Mouse (Mus musculus): ENCODE measurements around the gene Ankib1.
"Not testable (repeated sequence)": the region's sequence is repeated elsewhere in the genome, so short reads cannot be mapped to it uniquely, and the experiment has no call there.

Gene Ankib1

GRCm38 (mm10) chr5:3802433-3803291, at the start of gene Ankib1, which contains the start of gene Krit1:
Ankib1 (minus strand) TSS chr5:3802925.
Krit1 (plus strand) TSS chr5:3803184.
- DNase-seq (ENCODE audit: low read depth, low spot score) = peak; percentile 95

DNA sequence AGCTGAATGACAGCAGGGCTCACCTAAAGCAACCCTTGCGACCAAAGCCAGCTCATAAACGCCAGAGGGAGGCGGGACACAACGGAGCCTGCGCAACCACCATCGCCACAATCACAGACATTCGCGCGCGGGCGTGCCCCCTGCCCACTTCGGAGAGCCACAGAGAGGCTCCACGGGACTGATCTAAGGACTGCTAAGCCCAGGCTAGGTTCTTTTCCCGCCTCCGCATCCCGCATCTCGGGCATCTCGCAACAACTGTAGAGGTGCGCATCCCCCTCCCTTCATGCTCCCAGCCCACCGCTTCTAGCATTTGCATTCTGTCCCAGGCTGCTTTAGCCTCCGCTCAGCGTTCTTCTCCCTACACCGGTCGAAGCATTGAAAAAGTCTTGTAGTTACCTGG, 42.3 kb upstream of the Ankib1 start, which contains the start of gene Lrrd1:
TSS of gene Lrrd1 (plus strand) at position 148 of the 400 bp plus-strand sequence.
- DNase-seq (ENCODE audit: low read depth, low spot score) = no peak

DNA sequence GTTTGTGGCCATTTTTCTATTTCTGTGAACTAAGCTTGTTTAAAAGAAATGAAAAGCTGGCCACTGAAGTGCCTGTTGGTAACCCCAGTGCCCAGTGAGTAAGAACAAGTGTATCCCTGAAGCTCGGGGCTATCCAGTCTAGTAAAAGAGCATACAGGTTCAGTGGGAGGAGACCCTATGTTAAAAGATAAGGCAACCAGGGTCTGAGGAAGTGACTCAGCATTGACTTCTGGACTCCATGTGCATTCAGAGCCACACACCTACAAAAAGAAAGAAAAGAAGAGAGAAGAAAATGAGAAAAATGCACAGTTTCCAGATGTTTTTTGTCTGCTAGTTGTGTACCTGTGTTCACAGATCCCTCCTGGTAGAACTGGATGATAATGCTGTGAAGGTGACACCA, 31.4 kb upstream of the Ankib1 start:
- no peak for DNase-seq (ENCODE audit: low read depth, low spot score)

DNA sequence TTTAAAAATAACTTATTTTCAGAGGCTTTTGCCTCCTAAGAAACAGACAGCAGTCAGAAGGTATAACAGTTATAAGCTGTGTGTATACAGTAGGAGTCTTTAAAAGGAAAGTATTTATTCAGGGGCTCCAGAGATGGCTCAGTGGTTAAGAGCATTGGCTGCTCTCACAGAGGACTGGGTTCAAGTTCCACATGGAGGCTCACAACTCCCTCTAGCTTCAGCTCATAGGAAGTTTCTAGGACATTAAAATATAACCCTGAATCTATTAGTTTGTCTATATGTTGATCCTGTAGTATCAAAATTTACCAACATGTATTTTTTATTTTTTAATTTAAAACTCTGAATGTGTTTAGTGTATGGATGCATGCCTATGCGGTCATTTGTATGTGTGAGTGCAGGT, 5.7 kb upstream of the Ankib1 start:
- peak; percentile 36 for DNase-seq (ENCODE audit: low read depth, low spot score)

DNA sequence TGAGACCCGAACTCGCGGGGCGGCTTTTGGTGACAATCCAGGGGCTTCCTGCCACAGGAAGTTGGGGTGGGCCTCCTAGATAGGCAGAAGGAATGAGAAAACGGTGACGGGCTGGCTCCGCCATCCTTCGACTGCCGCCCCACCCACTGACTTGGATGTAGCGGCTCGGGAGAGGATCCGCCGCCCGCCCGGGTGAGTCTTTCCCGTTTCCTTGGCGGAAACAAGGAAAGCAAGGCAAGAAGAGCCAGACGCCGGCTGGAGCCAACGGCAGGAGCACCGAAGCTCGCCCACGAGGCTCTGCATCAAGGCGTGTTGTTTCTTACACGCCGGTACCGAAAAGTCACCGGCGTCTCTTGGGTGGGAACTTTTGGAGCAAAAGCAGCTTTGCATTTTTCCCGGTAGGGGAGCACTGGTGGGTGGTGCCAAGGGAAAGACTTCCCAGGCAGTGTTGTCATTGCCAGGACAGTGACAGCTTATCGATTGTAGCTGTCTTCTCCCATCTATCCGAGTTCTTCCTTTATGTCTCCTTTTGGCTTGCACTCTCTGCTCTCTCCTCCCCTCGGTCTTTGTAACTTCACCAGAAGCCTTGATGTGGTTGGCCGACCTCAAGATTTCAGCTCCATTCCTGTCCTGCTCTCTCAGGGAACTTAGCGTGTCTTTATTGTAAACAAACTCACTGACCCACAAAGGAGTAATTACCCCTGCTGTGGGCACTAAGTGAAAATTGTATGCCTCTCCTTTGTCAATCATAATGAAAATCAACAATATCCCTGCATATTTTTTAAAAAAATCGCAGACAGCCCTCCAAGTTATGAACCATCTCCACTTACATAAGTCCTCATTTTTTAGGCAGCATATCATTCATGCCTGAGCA, 804 bp upstream of the Ankib1 start:
- peak; percentile 70 for DNase-seq (ENCODE audit: low read depth, low spot score)

DNA sequence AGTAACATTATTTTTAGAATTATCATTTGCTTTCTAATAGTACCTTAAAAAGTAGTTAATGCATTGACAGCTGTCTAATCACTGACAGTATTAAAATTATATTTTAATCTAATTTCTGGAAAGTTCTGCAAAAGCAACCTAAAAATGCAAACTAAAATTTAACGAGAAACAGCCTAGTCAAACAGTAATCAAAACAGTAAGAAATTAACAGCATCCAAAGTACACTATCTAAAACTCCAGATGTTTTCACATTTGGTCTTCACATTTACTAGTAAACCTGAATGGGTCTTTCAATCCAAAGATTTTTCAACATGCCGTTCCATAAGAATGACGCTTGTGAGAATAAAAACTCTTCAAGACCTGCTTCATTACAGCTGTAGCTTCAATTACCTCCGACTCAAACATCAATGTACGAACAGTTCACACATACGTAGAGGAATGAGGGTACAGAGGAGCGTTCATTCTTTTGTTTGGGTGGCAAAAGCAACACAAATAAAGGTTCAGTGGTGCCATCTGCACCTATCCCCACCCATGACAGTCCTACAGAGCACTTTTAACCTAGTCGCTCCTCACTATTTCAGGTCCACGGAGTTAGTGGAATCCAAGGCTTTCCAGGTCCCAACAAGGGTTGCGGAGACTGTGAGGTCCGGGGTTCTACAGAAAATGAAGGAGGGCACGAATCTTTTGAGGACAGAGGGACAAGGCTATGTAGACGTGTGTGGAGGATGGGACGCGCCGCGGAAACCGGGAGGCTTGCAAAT, 873 bp downstream of the Ankib1 start:
- peak; percentile 60 for DNase-seq (ENCODE audit: low read depth, low spot score)

- peak; percentile 33 for DNase-seq (ENCODE audit: low read depth, low spot score)
Measured at GRCm38 (mm10) chr5:3800881-3801280, 1.8 kb downstream of the Ankib1 start.

- DNase-seq (ENCODE audit: low read depth, low spot score) = peak; percentile 33
Measured at GRCm38 (mm10) chr5:3800041-3800440, 2.7 kb downstream of the Ankib1 start.

- not testable (repeated sequence) for DNase-seq (ENCODE audit: low read depth, low spot score)
Measured at GRCm38 (mm10) chr5:3798656-3799055, 4.1 kb downstream of the Ankib1 start.

DNA sequence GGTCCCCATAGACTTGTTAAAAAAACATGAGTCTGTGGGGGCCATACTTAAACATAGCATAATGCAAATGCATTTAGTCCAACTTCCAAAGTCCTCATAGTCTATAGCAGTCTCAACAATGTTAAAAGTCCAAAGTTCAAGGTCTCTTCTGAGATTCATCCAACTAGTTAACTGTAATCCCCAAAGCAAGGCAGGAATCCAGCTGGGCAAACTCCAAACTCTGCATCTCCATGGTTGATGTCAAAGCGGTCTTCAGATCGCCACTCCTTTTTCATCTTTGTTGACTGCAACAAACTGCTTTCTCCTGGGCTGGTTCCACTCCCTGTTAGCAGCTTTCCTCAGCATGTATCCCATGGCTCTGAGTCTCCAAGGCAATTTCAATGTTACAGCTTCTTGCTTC, 5.6 kb downstream of the Ankib1 start:
- not testable (repeated sequence) for DNase-seq (ENCODE audit: low read depth, low spot score)

- no peak for DNase-seq (ENCODE audit: low read depth, low spot score)
Measured at GRCm38 (mm10) chr5:3791048-3791447, 11.7 kb downstream of the Ankib1 start.

DNA sequence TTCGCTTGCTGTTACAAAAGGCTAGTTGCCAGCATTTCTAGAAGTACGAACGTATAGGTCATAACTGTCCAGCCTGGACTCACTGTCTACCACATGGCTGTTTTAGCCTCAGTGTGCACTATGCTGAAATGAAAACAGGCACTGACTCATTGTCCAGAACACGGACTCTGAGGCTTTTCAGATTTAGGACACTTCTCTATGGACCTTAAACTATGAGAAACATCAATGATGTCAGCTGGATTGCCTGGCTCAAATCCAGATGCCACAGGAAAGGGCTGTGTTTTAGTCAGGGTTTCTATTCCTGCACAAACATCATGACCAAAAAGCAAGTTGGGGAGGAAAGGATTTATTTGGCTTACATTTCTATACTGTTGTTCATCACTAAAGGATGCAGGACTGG, 15.2 kb downstream of the Ankib1 start:
- DNase-seq (ENCODE audit: low read depth, low spot score) = no peak

DNA sequence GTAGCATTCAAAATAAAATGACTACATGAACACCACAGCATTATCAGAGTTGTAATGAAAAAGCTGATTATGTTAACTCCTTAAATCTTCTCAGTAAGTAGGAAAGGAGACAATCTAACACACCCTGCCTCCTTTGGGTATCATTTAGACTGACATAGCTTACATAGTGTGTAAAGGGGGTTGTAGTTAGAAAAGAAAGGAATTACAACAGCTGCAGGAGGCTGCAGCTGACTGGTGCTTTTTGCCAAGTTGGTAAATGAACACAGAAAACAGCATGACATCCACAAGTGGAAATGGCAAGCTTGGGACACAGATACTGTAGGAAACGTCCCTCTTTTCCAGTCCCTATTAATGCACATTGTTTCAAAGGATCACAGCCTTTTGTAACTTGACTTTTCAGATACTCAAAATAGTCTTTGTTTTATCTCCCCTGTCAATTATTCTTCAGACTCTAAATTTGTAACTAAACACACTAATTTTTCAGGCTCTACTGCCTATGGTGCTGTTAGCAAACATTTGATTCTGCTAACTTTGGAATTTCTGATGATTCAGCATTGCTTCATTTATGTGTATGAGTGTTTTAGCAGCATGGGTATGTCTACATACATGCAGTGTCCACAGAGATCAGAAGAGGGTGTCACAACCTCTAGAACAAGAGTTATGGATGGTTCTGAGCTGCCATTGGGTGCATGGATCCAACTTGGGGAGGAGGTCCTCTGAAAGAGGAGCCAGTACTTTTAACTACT, 17.8 kb downstream of the Ankib1 start:
- DNase-seq (ENCODE audit: low read depth, low spot score) = no peak

- DNase-seq (ENCODE audit: low read depth, low spot score) = no peak
Measured at GRCm38 (mm10) chr5:3783947-3784681, 18.6 kb downstream of the Ankib1 start.

- DNase-seq (ENCODE audit: low read depth, low spot score) = peak; percentile 33
Measured at GRCm38 (mm10) chr5:3782670-3783069, 20.1 kb downstream of the Ankib1 start.

DNA sequence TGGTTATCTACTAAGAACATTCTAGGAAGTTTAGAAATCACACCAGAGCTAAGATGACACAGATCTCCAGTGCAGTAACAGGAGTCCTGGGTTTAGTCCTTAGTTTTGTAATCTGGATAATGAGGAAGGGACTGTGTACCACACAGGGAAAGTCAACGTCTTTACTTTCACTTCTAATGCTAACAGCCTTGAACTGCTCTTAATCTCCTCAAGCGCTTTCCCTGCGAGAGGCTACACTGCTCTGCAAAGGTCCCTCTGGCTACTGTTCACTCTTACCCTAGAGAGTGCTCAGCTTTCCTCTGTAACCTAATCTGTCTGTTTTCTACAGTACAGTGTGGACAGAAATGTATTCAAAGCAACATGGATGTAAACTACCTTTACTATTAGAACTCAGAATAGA, 30.7 kb downstream of the Ankib1 start:
- no peak for DNase-seq (ENCODE audit: low read depth, low spot score)

- DNase-seq (ENCODE audit: low read depth, low spot score) = no peak
Measured at GRCm38 (mm10) chr5:3771512-3771911, 31.2 kb downstream of the Ankib1 start.

GRCm38 (mm10) chr5:3750536-3750935, 52.2 kb downstream of the Ankib1 start:
- not testable (repeated sequence) for DNase-seq (ENCODE audit: low read depth, low spot score)

DNA sequence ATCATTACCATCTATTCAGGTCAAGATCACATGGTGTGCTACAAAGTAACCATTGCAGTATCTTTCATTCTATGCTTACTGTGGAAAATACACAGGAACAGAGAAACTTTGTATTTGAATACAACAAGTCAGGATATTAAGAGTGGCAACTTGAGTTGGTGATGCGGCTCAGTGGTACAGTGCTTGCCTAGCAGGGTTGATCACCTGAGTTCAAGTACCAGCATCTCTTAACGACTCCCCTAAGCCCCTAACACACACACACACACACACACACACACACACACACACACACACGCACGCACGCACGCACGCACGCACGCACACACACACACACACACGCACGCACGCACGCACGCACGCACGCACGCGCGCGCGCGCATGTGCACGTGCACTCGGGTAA, 69.9 kb downstream of the Ankib1 start:
- not testable (repeated sequence) for DNase-seq (ENCODE audit: low read depth, low spot score)

GRCm38 (mm10) chr5:3728820-3729219, 73.9 kb downstream of the Ankib1 start:
- DNase-seq (ENCODE audit: low read depth, low spot score) = no peak
